Comparison of ENCODE assay signal across 19 mouse cellular contexts in genomic region chr11:4322943-4323342, GRCm38 (mm10).
A peak's percentile ranks its signal among the peaks of the same experiment; 100 is the strongest.
DNase-seq lines count a peak whose midpoint lies in the region; ATAC-seq and TF ChIP-seq lines count a peak whose summit lies in the region.
"Had no signal": no experiment of that assay in that cellular context is flagged by ENCODE, and none has a peak within 500 bp of the region (broad histone marks: within the 10 kb centered on the region; RNA-seq: fewer than 3 reads in every experiment).

No protein-coding gene starts in this region.

- H3K36me3 ChIP-seq in lung, postnatal 0 days (ENCODE audit: insufficient read depth, low read length), result no peaks in the 10 kb centered on the region
- no peaks in the 10 kb centered on the region for H3K36me3 ChIP-seq in CH12.LX (replicated peaks in 1 of 2; ENCODE audit: control insufficient read depth in 1 of 2, insufficient read depth in 1 of 2, low read length in 1 of 2)
- H3K36me3 ChIP-seq: embryonic facial prominence, embryonic 15.5 days; forebrain, embryonic 12.5 days; forebrain, embryonic 15.5 days; hindbrain, embryonic 12.5 days; hindbrain, embryonic 15.5 days had no signal

- no peak overlapping the region for H3K4me3 ChIP-seq in lung, postnatal 0 days (ENCODE audit: low read depth, low read length)
- H3K4me3 ChIP-seq in CH12.LX (replicated peaks in 1 of 3; ENCODE audit: low read depth in 2 of 3, low read length in 2 of 3, poor library complexity in 1 of 3), result no peak overlapping the region
- H3K4me3 ChIP-seq: embryonic facial prominence, embryonic 15.5 days; forebrain, embryonic 12.5 days; forebrain, embryonic 15.5 days; heart, adult 2 months; hindbrain, embryonic 12.5 days; hindbrain, embryonic 15.5 days had no signal

- WGBS in lung, postnatal 0 days, result 62% methylated on average over 6 of the region's 6 CpGs

- no peaks in the 10 kb centered on the region for H3K4me1 ChIP-seq in lung, postnatal 0 days (ENCODE audit: insufficient read depth, low read depth, low read length)
- H3K4me1 ChIP-seq in CH12.LX (ENCODE audit: control insufficient read depth in 1 of 2, insufficient read depth in 2 of 2), result peaks cover 7 to 18% of the 10 kb centered on the region in 2 experiments
- H3K4me1 ChIP-seq: embryonic facial prominence, embryonic 15.5 days; forebrain, embryonic 12.5 days; forebrain, embryonic 15.5 days; hindbrain, embryonic 12.5 days; hindbrain, embryonic 15.5 days had no signal

- H3K9ac ChIP-seq in lung, postnatal 0 days (replicated peaks; ENCODE audit: low read depth), result no peak overlapping the region
- H3K9ac ChIP-seq in CH12.LX (ENCODE audit: insufficient read depth, low read depth), result no peak overlapping the region
- H3K9ac ChIP-seq: embryonic facial prominence, embryonic 15.5 days; forebrain, embryonic 12.5 days; forebrain, embryonic 15.5 days; hindbrain, embryonic 12.5 days; hindbrain, embryonic 15.5 days had no signal

- peak; percentile 46 for DNase-seq in heart, adult 11 months
- DNase-seq in heart, adult 8-10 months (ENCODE audit: low spot score), result no peak
- peak; percentile 8 for DNase-seq in lung, postnatal 0 days (ENCODE audit: low spot score)
- DNase-seq in lung, postnatal 10 days, result no peak
- DNase-seq in CH12.LX (ENCODE audit: extremely low read depth), result no peak
- DNase-seq in layer of hippocampus, adult 9-10 months (ENCODE audit: low spot score), result no peak
- DNase-seq: adrenal gland, adult 8-10 months; adrenal gland, postnatal 25 days; B cell, adult 2 months; embryo, embryonic 11 days; gastrocnemius, postnatal 25 days; heart, adult 2 months had no signal

- H3K27ac ChIP-seq in lung, postnatal 0 days (ENCODE audit: low read length), result no peak overlapping the region
- no peak overlapping the region for H3K27ac ChIP-seq in CH12.LX (ENCODE audit: insufficient read depth, low read depth)
- H3K27ac ChIP-seq: embryonic facial prominence, embryonic 15.5 days; forebrain, embryonic 12.5 days; forebrain, embryonic 15.5 days; heart, adult 2 months; hindbrain, embryonic 12.5 days; hindbrain, embryonic 15.5 days had no signal

- H3K9me3 ChIP-seq in lung, postnatal 0 days (ENCODE audit: low read length), result no peaks in the 10 kb centered on the region
- no peaks in the 10 kb centered on the region for H3K9me3 ChIP-seq in CH12.LX (replicated peaks; ENCODE audit: low read length)
- H3K9me3 ChIP-seq: embryonic facial prominence, embryonic 15.5 days; forebrain, embryonic 12.5 days; forebrain, embryonic 15.5 days; hindbrain, embryonic 12.5 days; hindbrain, embryonic 15.5 days had no signal

- no peak for ATAC-seq in lung, postnatal 0 days
- ATAC-seq: activated CD4-positive, CD25-positive, alpha-beta regulatory T cell, adult 4 months; forebrain, embryonic 15.5 days had no signal

- TF ChIP-seq EP300 in lung, postnatal 0 days (IDR thresholded peaks at IDR 0.05), result no peak
- no peak for TF ChIP-seq EP300 in CH12.LX (IDR thresholded peaks at IDR 0.05; ENCODE audit: low read length)

- TF ChIP-seq RAD21 in CH12.LX (IDR thresholded peaks at IDR 0.05; ENCODE audit: low read depth, low read length), result no peak

- no peak for TF ChIP-seq CTCF in lung, postnatal 0 days (IDR thresholded peaks at IDR 0.05)
- no peak for TF ChIP-seq CTCF in CH12.LX (conservative IDR thresholded peaks at IDR 0.05 in 1 of 2, IDR thresholded peaks at IDR 0.05 in 1 of 2; ENCODE audit: low read depth in 2 of 2, low read length in 2 of 2)

- H3K27me3 ChIP-seq in lung, postnatal 0 days (replicated peaks; ENCODE audit: insufficient read depth, low read length), result no peaks in the 10 kb centered on the region
- no peaks in the 10 kb centered on the region for H3K27me3 ChIP-seq in CH12.LX (replicated peaks)
- H3K27me3 ChIP-seq: embryonic facial prominence, embryonic 15.5 days; forebrain, embryonic 15.5 days; hindbrain, embryonic 12.5 days; hindbrain, embryonic 15.5 days had no signal

- dilution Hi-C loops in CH12.LX (cut with MboI; ENCODE audit: extremely low pct_ligation_motif_present, extremely low pct_unique_long_range_greater_than_20kb, low sequenced_read_pairs), result no loop called here

- no peak for TF ChIP-seq POLR2A in CH12.LX (IDR thresholded peaks at IDR 0.05; ENCODE audit: low read depth, low read length)

- in situ Hi-C loops in CH12.LX (cut with MboI; ENCODE audit: low pct_ligation_motif_present, low pct_unique_long_range_greater_than_20kb, low sequenced_read_pairs), result no loop called here

- no peak overlapping the region for H3K4me2 ChIP-seq in lung, postnatal 0 days (replicated peaks; ENCODE audit: low read depth, low read length)
- no peak overlapping the region for H3K4me2 ChIP-seq in CH12.LX (ENCODE audit: insufficient read depth, low read depth, poor library complexity, severe bottlenecking)
- H3K4me2 ChIP-seq: embryonic facial prominence, embryonic 15.5 days; forebrain, embryonic 12.5 days; forebrain, embryonic 15.5 days; heart, embryonic 11.5 days; hindbrain, embryonic 12.5 days; hindbrain, embryonic 15.5 days had no signal

- H3K79me2 ChIP-seq in CH12.LX (replicated peaks; ENCODE audit: control insufficient read depth, extremely low read depth, insufficient read depth, poor library complexity, severe bottlenecking), result no peaks in the 10 kb centered on the region

TF ChIP-seq in CH12.LX, 34 proteins besides CTCF, POLR2A, EP300 and RAD21:
- TF ChIP-seq ZNF384 (IDR thresholded peaks at IDR 0.05; ENCODE audit: low read depth, low read length), result peak; percentile 88
- no peak for TF ChIP-seq ZC3H11A (IDR thresholded peaks at IDR 0.05; ENCODE audit: low read depth, low read length)
- TF ChIP-seq MXI1 (IDR thresholded peaks at IDR 0.05; ENCODE audit: low read depth, low read length), result no peak
TF ChIP-seq in CH12.LX: peak in this region for 1.

Comparison
In these comparisons a context has a peak if more than half of its experiments do, and no peak if none do; other contexts are left out.
1. DNase-seq: peak in heart, adult 11 months (single experiment) and lung, postnatal 0 days (single experiment); none in heart, adult 8-10 months (single experiment), lung, postnatal 10 days (single experiment), CH12.LX (single experiment) and layer of hippocampus, adult 9-10 months (single experiment).